Mouse (Mus musculus): ENCODE measurements around the gene Fkbp9. TPM values are rescaled to one million over a fixed set of nuclear protein-coding genes. Genes with fewer than 3 reads are reported as not detected.
"Not testable (repeated sequence)": the region's sequence is repeated elsewhere in the genome, so short reads cannot be mapped to it uniquely, and the experiment has no call there.

The Fkbp9 gene
- polyA plus RNA-seq, 2 experiments from 2014 or later = not detected

- no peak for ATAC-seq
Observed at GRCm38 (mm10) chr6:56843229-56843628, 11.4 kb downstream of the Fkbp9 start.

GRCm38 (mm10) chr6:56844365-56844764 lies 12.5 kb downstream of the Fkbp9 start:
- ATAC-seq = no peak

- no peak for ATAC-seq
Observed at GRCm38 (mm10) chr6:56848974-56849373, 17.1 kb downstream of the Fkbp9 start.

- no peak for ATAC-seq
Observed at GRCm38 (mm10) chr6:56850315-56850714, 18.5 kb downstream of the Fkbp9 start.

GRCm38 (mm10) chr6:56854803-56855202 lies 22.9 kb downstream of the Fkbp9 start:
- ATAC-seq = no peak

GRCm38 (mm10) chr6:56856748-56857147 lies 24.9 kb downstream of the Fkbp9 start:
- no peak for ATAC-seq

- no peak for ATAC-seq
Observed at GRCm38 (mm10) chr6:56860205-56860848, 28.5 kb downstream of the Fkbp9 start.

- ATAC-seq = not testable (repeated sequence)
Observed at GRCm38 (mm10) chr6:56866899-56867298, 35.0 kb downstream of the Fkbp9 start.

- no peak for ATAC-seq
Observed at GRCm38 (mm10) chr6:56868565-56868964, 36.7 kb downstream of the Fkbp9 start.

GRCm38 (mm10) chr6:56870027-56870426 lies 38.2 kb downstream of the Fkbp9 start:
- no peak for ATAC-seq

- ATAC-seq = no peak
Observed at GRCm38 (mm10) chr6:56876870-56877269, 45.0 kb downstream of the Fkbp9 start.

- no peak for ATAC-seq
Observed at GRCm38 (mm10) chr6:56877985-56878384, 46.1 kb downstream of the Fkbp9 start.

GRCm38 (mm10) chr6:56879352-56879955 lies 47.6 kb downstream of the Fkbp9 start:
- peak; percentile 64 for ATAC-seq

GRCm38 (mm10) chr6:56888561-56888960 lies 56.7 kb downstream of the Fkbp9 start:
- no peak for ATAC-seq

GRCm38 (mm10) chr6:56890762-56891161 lies 58.9 kb downstream of the Fkbp9 start:
- no peak for ATAC-seq

- ATAC-seq = no peak
Observed at GRCm38 (mm10) chr6:56899601-56900000, 67.7 kb downstream of the Fkbp9 start.

GRCm38 (mm10) chr6:56901336-56901735 lies 69.5 kb downstream of the Fkbp9 start:
- ATAC-seq = peak; percentile 33

- ATAC-seq = peak; percentile 94
Observed at GRCm38 (mm10) chr6:56901824-56902386, 70.0 kb downstream of the Fkbp9 start.

GRCm38 (mm10) chr6:56902606-56903520 lies 71.0 kb downstream of the Fkbp9 start:
- no peak for ATAC-seq

GRCm38 (mm10) chr6:56903831-56904230 lies 72.0 kb downstream of the Fkbp9 start:
- ATAC-seq = no peak

- no peak for ATAC-seq
Observed at GRCm38 (mm10) chr6:56904330-56904729, 72.5 kb downstream of the Fkbp9 start.

- no peak for ATAC-seq
Observed at GRCm38 (mm10) chr6:56904982-56905381, 73.1 kb downstream of the Fkbp9 start.

- no peak for ATAC-seq
Observed at GRCm38 (mm10) chr6:56905486-56905885, 73.6 kb downstream of the Fkbp9 start.
